In the genomic region with DNA sequence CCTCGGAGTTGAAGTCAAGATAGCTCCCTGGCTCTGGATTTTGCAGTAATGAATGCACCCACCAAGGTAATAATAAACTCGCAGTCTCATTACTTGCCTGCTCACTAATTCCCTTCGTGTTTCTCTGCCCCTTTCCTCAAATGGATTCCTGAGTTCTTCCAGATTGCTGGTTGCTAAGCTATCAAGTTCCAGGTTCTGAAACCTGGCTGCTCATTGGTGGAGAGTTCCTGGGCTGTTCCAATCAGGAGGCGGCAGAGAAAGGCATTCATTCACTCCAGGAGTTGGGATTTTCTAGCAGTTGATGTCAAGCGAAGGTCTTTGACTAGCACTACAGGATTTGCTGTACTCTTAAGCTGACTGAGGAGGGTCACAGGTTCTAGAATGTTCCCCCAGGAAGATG, we compare ENCODE assay signal across 14 mouse cellular contexts.
A peak's percentile ranks its signal among the peaks of the same experiment; 100 is the strongest.
DNase-seq lines count a peak whose midpoint lies in the region; ATAC-seq lines count a peak whose summit lies in the region.
"Had no signal": no experiment of that assay in that cellular context is flagged by ENCODE, and none has a peak within 500 bp of the region (broad histone marks: within the 10 kb centered on the region; RNA-seq: fewer than 3 reads in every experiment).

No protein-coding gene starts in this region.

- H3K4me1 ChIP-seq in kidney, embryonic 16.5 days (ENCODE audit: insufficient read depth, low read length): no peaks in the 10 kb centered on the region
- H3K4me1 ChIP-seq in stomach, embryonic 16.5 days (ENCODE audit: control insufficient read depth, insufficient read depth, low read length): peaks cover 3% of the 10 kb centered on the region; the same call in 1 of the 2 replicates

- H3K4me3 ChIP-seq in kidney, embryonic 16.5 days (ENCODE audit: low read length): no peak overlapping the region
- no peak overlapping the region for H3K4me3 ChIP-seq in stomach, embryonic 16.5 days (replicated peaks; ENCODE audit: low read length)
- H3K4me3 ChIP-seq: heart, embryonic 13.5 days had no signal

- no peak overlapping the region for H3K27ac ChIP-seq in kidney, embryonic 16.5 days (ENCODE audit: low read length)
- H3K27ac ChIP-seq in stomach, embryonic 16.5 days (ENCODE audit: low read length): no peak overlapping the region
- H3K27ac ChIP-seq: heart, embryonic 13.5 days; hindbrain, embryonic 14.5 days had no signal

- 36% methylated on average over 5 of the region's 5 CpGs for WGBS in kidney, embryonic 16.5 days
- WGBS in stomach, embryonic 16.5 days: 32% methylated on average over 5 of the region's 5 CpGs

- no peak for DNase-seq in frontal cortex, postnatal 25 days (ENCODE audit: low spot score in 2 of 2)
- peak; percentile 32 for DNase-seq in right cerebral cortex, adult 18-20 months
- no peak for DNase-seq in right cerebral cortex, postnatal 14 days
- no peak for DNase-seq in left cerebral cortex, postnatal 36 days (ENCODE audit: low spot score in 2 of 2)
- DNase-seq: B cell, adult 2 months; gastrocnemius, postnatal 25 days; thymus, postnatal 25 days had no signal

- H3K9me3 ChIP-seq in kidney, embryonic 16.5 days (ENCODE audit: low read length): no peaks in the 10 kb centered on the region
- H3K9me3 ChIP-seq in stomach, embryonic 16.5 days (replicated peaks; ENCODE audit: control insufficient read depth, low read length): no peaks in the 10 kb centered on the region
- H3K9me3 ChIP-seq: G1E; heart, embryonic 13.5 days had no signal

- intact Hi-C loops in left cerebral cortex, postnatal 36 days (cut with DNase I): no loop called here

- H3K27me3 ChIP-seq in kidney, embryonic 16.5 days (ENCODE audit: insufficient read depth, low read length): no peaks in the 10 kb centered on the region
- no peaks in the 10 kb centered on the region for H3K27me3 ChIP-seq in stomach, embryonic 16.5 days (ENCODE audit: control insufficient read depth, insufficient read depth, low read length)
- H3K27me3 ChIP-seq: heart, embryonic 13.5 days had no signal

- no peaks in the 10 kb centered on the region for H3K36me3 ChIP-seq in kidney, embryonic 16.5 days (ENCODE audit: insufficient read depth, low read length)
- no peaks in the 10 kb centered on the region for H3K36me3 ChIP-seq in stomach, embryonic 16.5 days (ENCODE audit: control insufficient read depth, insufficient read depth, low read length)
- H3K36me3 ChIP-seq: G1E; heart, embryonic 13.5 days had no signal

- no peak overlapping the region for H3K4me2 ChIP-seq in kidney, embryonic 16.5 days (replicated peaks; ENCODE audit: low read depth, low read length)
- no peak overlapping the region for H3K4me2 ChIP-seq in stomach, embryonic 16.5 days (ENCODE audit: low read depth, low read length)
- H3K4me2 ChIP-seq: heart, embryonic 13.5 days; hindbrain, embryonic 14.5 days had no signal

- no peak overlapping the region for H3K9ac ChIP-seq in kidney, embryonic 16.5 days (replicated peaks; ENCODE audit: low read length)
- no peak overlapping the region for H3K9ac ChIP-seq in stomach, embryonic 16.5 days (ENCODE audit: low read length)
- H3K9ac ChIP-seq: heart, embryonic 13.5 days; hindbrain, embryonic 14.5 days had no signal

- peak; percentile 72 for ATAC-seq in frontal cortex, adult (ENCODE audit: low TSS enrichment)
- ATAC-seq in kidney, embryonic 16.5 days (ENCODE audit: low FRiP score, low TSS enrichment): peak; percentile 74; the same call in 1 of the 2 replicates
- peak; percentile 47; the same call in 1 of the 2 replicates for ATAC-seq in stomach, embryonic 16.5 days (ENCODE audit: insufficient read depth, low FRiP score)
- ATAC-seq in erythroid progenitor cell, adult 5-6 weeks (replicated peaks; ENCODE audit: low FRiP score, poor library complexity, severe bottlenecking): no peak
